ENCODE assay signal across 22 mouse cellular contexts in genomic region chr1:162864816-162865492, GRCm38 (mm10). TPM values are rescaled to one million over a fixed set of nuclear protein-coding genes. Genes with fewer than 3 reads are reported as not detected.
DNase-seq lines count a peak whose midpoint lies in the region; ATAC-seq and TF ChIP-seq lines count a peak whose summit lies in the region.
"Had no signal": no experiment of that assay in that cellular context is flagged by ENCODE, and none has a peak within 500 bp of the region (broad histone marks: within the 10 kb centered on the region; RNA-seq: fewer than 3 reads in every experiment).

No protein-coding gene starts in this region.

- H3K36me3 ChIP-seq in limb, embryonic 11.5 days (ENCODE audit: control insufficient read depth, insufficient read depth, low read length), result no peaks in the 10 kb centered on the region
- no peaks in the 10 kb centered on the region for H3K36me3 ChIP-seq in limb, embryonic 10.5 days
- no peaks in the 10 kb centered on the region for H3K36me3 ChIP-seq in lung, embryonic 16.5 days (ENCODE audit: control insufficient read depth, insufficient read depth, low read length)
- H3K36me3 ChIP-seq in liver, embryonic 16.5 days (ENCODE audit: control insufficient read depth, insufficient read depth), result no peaks in the 10 kb centered on the region
- H3K36me3 ChIP-seq: hindbrain, embryonic 13.5 days; neural tube, embryonic 12.5 days had no signal

- peaks cover 15% of the 10 kb centered on the region for H3K4me1 ChIP-seq in limb, embryonic 11.5 days (ENCODE audit: control insufficient read depth, insufficient read depth, low read length)
- H3K4me1 ChIP-seq in limb, embryonic 10.5 days, result peaks cover 30% of the 10 kb centered on the region
- H3K4me1 ChIP-seq in lung, embryonic 16.5 days (replicated peaks; ENCODE audit: control insufficient read depth, insufficient read depth, low read length), result peaks cover 3% of the 10 kb centered on the region; the same call in 1 of the 2 replicates
- no peaks in the 10 kb centered on the region for H3K4me1 ChIP-seq in liver, embryonic 16.5 days (ENCODE audit: control insufficient read depth, low read depth, low read length)

- no peaks in the 10 kb centered on the region for H3K27me3 ChIP-seq in limb, embryonic 11.5 days (ENCODE audit: control insufficient read depth, insufficient read depth, low read length)
- no peaks in the 10 kb centered on the region for H3K27me3 ChIP-seq in limb, embryonic 10.5 days (ENCODE audit: low read depth, poor library complexity, severe bottlenecking)
- H3K27me3 ChIP-seq in lung, embryonic 16.5 days (ENCODE audit: control insufficient read depth, insufficient read depth, low read depth, low read length), result no peaks in the 10 kb centered on the region
- no peaks in the 10 kb centered on the region for H3K27me3 ChIP-seq in liver, embryonic 16.5 days (ENCODE audit: control insufficient read depth, insufficient read depth, low read depth, low read length)
- H3K27me3 ChIP-seq: hindbrain, embryonic 13.5 days; neural tube, embryonic 12.5 days had no signal

- intact Hi-C loops in gastrocnemius, adult 2 months (cut with DNase I), result no loop called here
- intact Hi-C loops in gastrocnemius, postnatal 36 days (cut with DNase I), result no loop called here
- intact Hi-C loops in left cerebral cortex, postnatal 4 days (cut with DNase I), result no loop called here

- H3K9me3 ChIP-seq in limb, embryonic 11.5 days (ENCODE audit: control insufficient read depth, low read length), result no peaks in the 10 kb centered on the region
- H3K9me3 ChIP-seq in limb, embryonic 10.5 days (replicated peaks), result no peaks in the 10 kb centered on the region
- no peaks in the 10 kb centered on the region for H3K9me3 ChIP-seq in lung, embryonic 16.5 days (ENCODE audit: control insufficient read depth, low read length)
- H3K9me3 ChIP-seq in liver, embryonic 16.5 days (replicated peaks; ENCODE audit: control insufficient read depth, low read length), result no peaks in the 10 kb centered on the region
- H3K9me3 ChIP-seq: neural tube, embryonic 12.5 days had no signal

- H3K27ac ChIP-seq in gastrocnemius, adult 2 months, result peak overlapping the region; percentile 82
- H3K27ac ChIP-seq in limb, embryonic 11.5 days (replicated peaks; ENCODE audit: low read depth, low read length), result no peak overlapping the region
- H3K27ac ChIP-seq in limb, embryonic 10.5 days, result no peak overlapping the region
- H3K27ac ChIP-seq in lung, embryonic 16.5 days (ENCODE audit: low read length), result no peak overlapping the region
- H3K27ac ChIP-seq in liver, embryonic 16.5 days (ENCODE audit: low read length), result peak overlapping the region; percentile 51
- H3K27ac ChIP-seq: hindbrain, embryonic 13.5 days; neural tube, embryonic 12.5 days had no signal

- H3K4me3 ChIP-seq in gastrocnemius, adult 2 months, result peak overlapping the region; percentile 65
- H3K4me3 ChIP-seq in limb, embryonic 11.5 days (ENCODE audit: low read depth, low read length), result no peak overlapping the region
- H3K4me3 ChIP-seq in limb, embryonic 10.5 days, result no peak overlapping the region
- H3K4me3 ChIP-seq in lung, embryonic 16.5 days (ENCODE audit: low read length), result no peak overlapping the region
- peak overlapping the region; percentile 25 for H3K4me3 ChIP-seq in liver, embryonic 16.5 days (ENCODE audit: low read depth, low read length)
- H3K4me3 ChIP-seq: hindbrain, embryonic 13.5 days; neural tube, embryonic 12.5 days had no signal

- ATAC-seq in limb, embryonic 11.5 days (ENCODE audit: insufficient number of reproducible peaks, low FRiP score, low TSS enrichment, low read depth), result 0 out of 2 replicates have a peak, but pooled peaks have one; percentile 23
- peak; percentile 92 for ATAC-seq in lung, embryonic 16.5 days (ENCODE audit: low read depth)
- peak; percentile 20; the same call in 1 of the 2 replicates for ATAC-seq in liver, embryonic 16.5 days (ENCODE audit: low read depth)
- ATAC-seq: forebrain, embryonic 14.5 days; inflammation-experienced regulatory T-cells, adult 6 months had no signal

- WGBS in limb, embryonic 11.5 days, result 71% methylated on average over 8 of the region's 8 CpGs
- WGBS in limb, embryonic 10.5 days, result 85% methylated on average over 8 of the region's 8 CpGs
- WGBS in lung, embryonic 16.5 days, result 57% methylated on average over 8 of the region's 8 CpGs
- WGBS in liver, embryonic 16.5 days (ENCODE audit: insufficient replicate concordance), result 56% methylated on average over 8 of the region's 8 CpGs

- TF ChIP-seq CTCF in gastrocnemius, adult 2 months (IDR thresholded peaks at IDR 0.05), result no peak

- no peak overlapping the region for H3K9ac ChIP-seq in limb, embryonic 11.5 days (ENCODE audit: low read length)
- H3K9ac ChIP-seq in lung, embryonic 16.5 days (ENCODE audit: low read length), result no peak overlapping the region
- H3K9ac ChIP-seq in liver, embryonic 16.5 days (ENCODE audit: low read depth, low read length), result no peak overlapping the region
- H3K9ac ChIP-seq: hindbrain, embryonic 13.5 days; neural tube, embryonic 12.5 days had no signal

- H3K4me2 ChIP-seq in limb, embryonic 11.5 days (ENCODE audit: low read depth, severe bottlenecking), result no peak overlapping the region
- H3K4me2 ChIP-seq in lung, embryonic 16.5 days (ENCODE audit: low read depth, low read length), result no peak overlapping the region
- peak overlapping the region; percentile 36 for H3K4me2 ChIP-seq in liver, embryonic 16.5 days (ENCODE audit: low read depth, low read length)
- H3K4me2 ChIP-seq: hindbrain, embryonic 13.5 days; midbrain, embryonic 11.5 days; neural tube, embryonic 12.5 days had no signal

- DNase-seq in gastrocnemius, adult 2 months, result no peak
- DNase-seq in gastrocnemius, postnatal 36 days, result no peak
- no peak for DNase-seq in limb, embryonic 11.5 days (ENCODE audit: low spot score)
- no peak for DNase-seq in limb, embryonic 10.5 days (ENCODE audit: low spot score)
- no peak for DNase-seq in lung, postnatal 10 days
- DNase-seq in left cerebral cortex, postnatal 4 days, result no peak
- DNase-seq: cerebellum, adult 8-10 months; gastrocnemius, postnatal 14 days; kidney, adult 8-10 months; right cerebral cortex, postnatal 4 days; thymus, adult 2 months had no signal

RNA-seq across cellular contexts. Expression of gene Fmo1, which starts 1.5 kb away (rescaled TPM):
- total RNA-seq in gastrocnemius, adult 2 months (2021), result 10 to 100 TPM; 13.4 to 14.1 TPM
- total RNA-seq in gastrocnemius, postnatal 36 days (2021), result 10 to 100 TPM; 13.1 to 17.0 TPM
- 2.8 and 3.1 TPM in 2 replicates for polyA plus RNA-seq in limb, embryonic 11.5 days (2014; fragmentation: Nextera tagmentation; extraction: Ambion mirVana)
- 1.6 and 2.1 TPM in 2 replicates for polyA plus RNA-seq in limb, embryonic 10.5 days (2016; fragmentation: Nextera tagmentation; extraction: Ambion mirVana)
- 29.2 and 41.0 TPM in 2 replicates for polyA plus RNA-seq in lung, embryonic 16.5 days (2015; fragmentation: Nextera tagmentation; extraction: Ambion mirVana)
- 32.4 and 39.5 TPM in 2 replicates for polyA plus RNA-seq in liver, embryonic 16.5 days (2015; fragmentation: Nextera tagmentation; extraction: Ambion mirVana)
- total RNA-seq in left cerebral cortex, postnatal 4 days (2021), result 10 to 100 TPM; 28.6 to 30.7 TPM

RNA-seq across cellular contexts. Expression of gene Fmo2, which starts 33.6 kb away (rescaled TPM):
- total RNA-seq in gastrocnemius, adult 2 months (2021), result 10 to 100 TPM; 16.3 to 17.7 TPM
- total RNA-seq in gastrocnemius, postnatal 36 days (2021), result 10 to 100 TPM; 13.4 to 15.1 TPM
- polyA plus RNA-seq in limb, embryonic 11.5 days (2014; fragmentation: Nextera tagmentation; extraction: Ambion mirVana), result 1.6 and 2.2 TPM in 2 replicates
- 0.08 TPM in 1 of 2 replicates, not detected in the other for polyA plus RNA-seq in limb, embryonic 10.5 days (2016; fragmentation: Nextera tagmentation; extraction: Ambion mirVana)
- polyA plus RNA-seq in lung, embryonic 16.5 days (2015; fragmentation: Nextera tagmentation; extraction: Ambion mirVana), result 48.3 and 70.3 TPM in 2 replicates
- polyA plus RNA-seq in liver, embryonic 16.5 days (2015; fragmentation: Nextera tagmentation; extraction: Ambion mirVana), result 0.21 and 0.32 TPM in 2 replicates
- under 1 TPM; 0.28 TPM for total RNA-seq in left cerebral cortex, postnatal 4 days (2021)
- total RNA-seq: common myeloid progenitor, adult 5-6 weeks had no signal
- polyA plus RNA-seq: C2C12; embryonic facial prominence, embryonic 11.5 days; inflammation-experienced regulatory T-cells, adult 6 months; midbrain, embryonic 11.5 days had no signal

RNA-seq across cellular contexts. Expression of gene Fmo4, which starts 51.2 kb away (rescaled TPM):
- total RNA-seq in gastrocnemius, adult 2 months (2021), result not detected
- total RNA-seq in gastrocnemius, postnatal 36 days (2021), result under 1 TPM; 0.12 to 0.41 TPM
- polyA plus RNA-seq in limb, embryonic 11.5 days (2014; fragmentation: Nextera tagmentation; extraction: Ambion mirVana), result not detected in 2 replicates
- 0.08 TPM in 1 of 2 replicates, not detected in the other for polyA plus RNA-seq in limb, embryonic 10.5 days (2016; fragmentation: Nextera tagmentation; extraction: Ambion mirVana)
- 2.4 and 3.3 TPM in 2 replicates for polyA plus RNA-seq in lung, embryonic 16.5 days (2015; fragmentation: Nextera tagmentation; extraction: Ambion mirVana)
- 4.0 and 4.6 TPM in 2 replicates for polyA plus RNA-seq in liver, embryonic 16.5 days (2015; fragmentation: Nextera tagmentation; extraction: Ambion mirVana)
- total RNA-seq in left cerebral cortex, postnatal 4 days (2021), result not detected
- total RNA-seq: common myeloid progenitor, adult 5-6 weeks; left cerebral cortex, postnatal 10 days had no signal
- polyA plus RNA-seq: inflammation-experienced regulatory T-cells, adult 6 months had no signal

Comparison
In these comparisons a context has a peak if more than half of its experiments do, and no peak if none do; other contexts are left out.
1. H3K27ac ChIP-seq: peak in gastrocnemius, adult 2 months (single experiment) and liver, embryonic 16.5 days (single experiment); none in limb, embryonic 11.5 days (single experiment), limb, embryonic 10.5 days (single experiment) and lung, embryonic 16.5 days (single experiment).
2. H3K4me3 ChIP-seq: peak in gastrocnemius, adult 2 months (single experiment) and liver, embryonic 16.5 days (single experiment); none in limb, embryonic 11.5 days (single experiment), limb, embryonic 10.5 days (single experiment) and lung, embryonic 16.5 days (single experiment).
3. ATAC-seq: peak in every context shown above with its lines; median percentile 92 in lung, embryonic 16.5 days; 23 in limb, embryonic 11.5 days; 20 in liver, embryonic 16.5 days.
4. RNA of gene Fmo2, which starts 33.6 kb away (polyA plus RNA-seq): 48.3 to 70.3 TPM in lung, embryonic 16.5 days; 1.6 to 2.2 TPM in limb, embryonic 11.5 days, 0.21 to 0.32 TPM in liver, embryonic 16.5 days and 0.08 TPM in limb, embryonic 10.5 days; every median in the first group is over 10 times any median in the second.